Mouse (Mus musculus) embryonic fibroblast, embryonic 13.5 days (primary cell): ENCODE results near the gene Olfr1116.

Source experiments
- CTCF ChIP-seq: IDR thresholded peaks from 2 replicates; pipeline ENCODE4 v1.5.1; 2011; ENCODE audit warnings: mild to moderate bottlenecking, control low read depth, low read length, moderate library complexity, borderline replicate concordance; ENCODE audit not compliant: insufficient read depth
- POLR2A ChIP-seq: IDR thresholded peaks from 2 replicates; pipeline ENCODE4 v1.6.1; 2011; ENCODE audit warnings: low read depth, mild to moderate bottlenecking, control low read depth, low read length, moderate library complexity

DNA sequence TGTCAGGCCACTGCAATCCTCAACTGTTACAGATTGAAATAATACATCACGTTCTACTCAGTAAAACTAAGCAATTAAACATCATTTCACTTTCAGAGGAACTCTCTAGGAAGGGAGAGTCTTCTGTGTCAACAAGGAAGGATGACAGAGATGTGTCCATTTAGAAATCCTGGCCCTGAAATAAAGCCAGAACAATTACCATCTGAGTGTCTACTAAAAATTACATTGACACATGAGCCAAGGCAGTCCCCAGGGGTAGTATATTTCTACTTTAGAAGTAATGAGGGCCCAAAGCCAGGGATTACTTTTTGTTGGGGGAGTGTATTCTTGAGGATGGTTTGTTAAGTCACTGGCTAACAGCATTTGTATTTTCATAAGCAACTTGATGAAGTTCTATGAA lies 39.9 kb downstream of the Olfr1116 start, which contains the start of gene Olfr1118:
- TF ChIP-seq POLR2A (no peak), CTCF (no peak)
